ENCODE assay signal across 16 mouse cellular contexts in the genomic region with DNA sequence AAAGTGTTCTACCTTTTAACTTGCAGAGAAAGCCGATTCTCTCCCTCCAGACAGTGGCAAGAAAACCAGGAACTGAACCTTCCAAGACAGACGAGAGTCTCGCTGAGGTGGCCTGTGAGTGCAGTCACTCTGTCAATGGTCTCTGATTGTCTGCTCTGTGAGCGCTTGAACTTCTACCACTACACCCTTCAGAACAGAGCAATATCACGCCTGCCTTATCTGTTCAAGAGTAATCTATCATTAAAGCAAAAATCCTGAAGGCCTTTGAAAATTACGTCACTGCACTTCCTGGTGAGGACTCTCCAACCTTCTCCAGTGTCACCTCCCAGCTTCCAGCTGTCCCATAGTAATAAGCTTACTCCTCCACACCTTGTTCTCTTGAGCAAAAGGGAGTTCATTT.
"Had no signal": no experiment of that assay in that cellular context is flagged by ENCODE, and none has a peak within 500 bp of the region (broad histone marks: within the 10 kb centered on the region; RNA-seq: fewer than 3 reads in every experiment).

No protein-coding gene starts in this region.

- H3K27me3 ChIP-seq: limb, embryonic 13.5 days; liver, embryonic 13.5 days had no signal

- H3K36me3 ChIP-seq: limb, embryonic 10.5 days; limb, embryonic 13.5 days; liver, embryonic 13.5 days; midbrain, embryonic 10.5 days had no signal

- H3K27ac ChIP-seq: layer of hippocampus, adult 2 months; limb, embryonic 10.5 days; limb, embryonic 13.5 days; liver, embryonic 13.5 days; midbrain, embryonic 10.5 days had no signal

- DNase-seq: kidney, adult 18-20 months; kidney, adult 9 months; kidney, postnatal 14 days; layer of hippocampus, adult 9-11 months; liver; liver, embryonic 13.5 days; lung, adult 2 months; lung, postnatal 14 days; lung, postnatal 4 days; midbrain, embryonic 14.5 days; thymus, postnatal 25 days had no signal

- H3K4me2 ChIP-seq: limb, embryonic 13.5 days; liver, embryonic 13.5 days had no signal

- H3K9ac ChIP-seq: limb, embryonic 13.5 days; liver, embryonic 13.5 days had no signal

- H3K4me3 ChIP-seq: layer of hippocampus, adult 2 months; limb, embryonic 10.5 days; limb, embryonic 13.5 days; liver, embryonic 13.5 days; megakaryocyte, embryonic 14.5 days; midbrain, embryonic 10.5 days had no signal

- H3K9me3 ChIP-seq: limb, embryonic 10.5 days; limb, embryonic 13.5 days; liver, embryonic 13.5 days; midbrain, embryonic 10.5 days had no signal

- H3K4me1 ChIP-seq: liver, embryonic 13.5 days; midbrain, embryonic 10.5 days had no signal
